Mouse (Mus musculus) heart, embryonic 13.5 days (tissue): ENCODE measurements around the gene Sort1. TPM values are rescaled to one million over a fixed set of nuclear protein-coding genes. Genes with fewer than 3 reads are reported as not detected.

Experiments used
- ATAC-seq: fragments of 200-750 bp; cut with Nextera tagmentation; 2 replicates; pipeline ENCODE4 v1.8.0; 2017; ENCODE audit warnings: moderate TSS enrichment; ENCODE audit not compliant: insufficient number of reproducible peaks, low FRiP score, low TSS enrichment; ENCODE audit errors: extremely low read depth
- H3K27ac ChIP-seq: fragments of 300-500 bp; sonication (generic); replicated peaks from 2 replicates; pipeline ENCODE4 v1.5.1; 2015; ENCODE audit warnings: moderate library complexity, mild to moderate bottlenecking, inconsistent platforms
- H3K27me3 ChIP-seq: fragments of 300-500 bp; sonication (generic); replicated peaks from 2 replicates; pipeline ENCODE4 v1.6.1; 2015; ENCODE audit warnings: mild to moderate bottlenecking, inconsistent platforms
- H3K36me3 ChIP-seq: fragments of 300-500 bp; sonication (generic); 2 replicates; pipeline ENCODE4 v1.6.1; 2015; ENCODE audit warnings: mild to moderate bottlenecking, inconsistent platforms
- H3K4me1 ChIP-seq: fragments of 300-500 bp; sonication (generic); 2 replicates; pipeline ENCODE4 v1.6.1; 2015; ENCODE audit warnings: inconsistent platforms
- H3K4me2 ChIP-seq: fragments of 300-500 bp; sonication (generic); 2 replicates; pipeline ENCODE4 v1.6.1; 2015; ENCODE audit warnings: inconsistent platforms, mild to moderate bottlenecking, moderate library complexity
- H3K4me3 ChIP-seq: fragments of 300-500 bp; sonication (generic); 2 replicates; pipeline ENCODE4 v1.5.1; 2015; ENCODE audit warnings: moderate library complexity, mild to moderate bottlenecking, inconsistent platforms
- H3K9ac ChIP-seq: fragments of 300-500 bp; sonication (generic); 2 replicates; pipeline ENCODE4 v1.6.1; 2015; ENCODE audit warnings: inconsistent platforms, mild to moderate bottlenecking, moderate library complexity
- H3K9me3 ChIP-seq: fragments of 300-500 bp; sonication (generic); 2 replicates; pipeline ENCODE4 v1.6.1; 2016; ENCODE audit warnings: inconsistent platforms
- WGBS: fragments of 180-500 bp; shearing (Covaris S2); methylation state at CpG from one replicate; pipeline ENCODE4 v1.1.7; 2015; ENCODE audit warnings: mixed read lengths; 5-methylcytosine and 5-hydroxymethylcytosine counted together
- polyA plus RNA-seq: library from polyadenylated mRNA; unstranded; fragments of >200 nt; fragmentation: Nextera tagmentation; extraction: Ambion mirVana; gene quantifications from 2 replicates; pipeline ENCODE4 v1.2.1, GENCODE M21; 2015

The Sort1 gene
- polyA plus RNA-seq, 1 experiment from 2014 or later, result 8.9 TPM

GRCm38 (mm10) chr3:108314038-108314675, 30.3 kb downstream of the Sort1 start:
- peaks cover 26% of the 10 kb centered on the region for H3K36me3 ChIP-seq
- no peak overlapping the region; the same call in 1 of the 2 replicates for H3K27ac ChIP-seq
- no peak overlapping the region for H3K4me3 ChIP-seq
- H3K9me3 ChIP-seq, result no peaks in the 10 kb centered on the region
- 66% methylated on average over 8 of the region's 8 CpGs for WGBS
- ATAC-seq, result no peak
- H3K9ac ChIP-seq, result no peak overlapping the region
- peaks cover 29% of the 10 kb centered on the region for H3K4me1 ChIP-seq
- no peaks in the 10 kb centered on the region for H3K27me3 ChIP-seq
- H3K4me2 ChIP-seq, result no peak overlapping the region

DNA sequence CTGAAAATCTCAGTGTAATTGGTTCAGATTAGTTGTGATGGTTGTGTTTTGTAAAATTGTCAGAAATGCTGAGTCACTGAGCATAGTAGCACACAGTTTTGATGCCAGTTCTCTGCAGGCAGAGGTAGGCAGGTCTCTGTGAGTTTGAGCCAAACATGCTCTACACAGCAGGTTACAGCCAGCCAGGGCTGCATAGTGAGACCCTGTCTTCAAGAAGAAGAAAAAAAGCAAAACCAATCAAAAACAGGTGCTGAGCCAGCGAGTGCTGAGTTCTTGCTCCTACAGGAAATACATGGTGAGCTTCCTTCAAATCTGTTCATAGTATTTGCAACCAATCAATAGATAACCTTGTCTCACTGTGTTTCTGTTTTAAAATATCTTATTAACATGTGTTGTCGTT, 34.6 kb downstream of the Sort1 start:
- ATAC-seq, result no peak
- WGBS, result 52% methylated on average over 2 of the region's 2 CpGs
- Histone ChIP-seq H3K9ac (no peak overlapping the region), H3K27ac (no peak overlapping the region), H3K27me3 (no peaks in the 10 kb centered on the region), H3K4me3 (no peak overlapping the region), H3K36me3 (peaks cover 8% of the 10 kb centered on the region; the same call in 1 of the 2 replicates), H3K9me3 (no peaks in the 10 kb centered on the region), H3K4me1 (peaks cover 39% of the 10 kb centered on the region), H3K4me2 (no peak overlapping the region)

DNA sequence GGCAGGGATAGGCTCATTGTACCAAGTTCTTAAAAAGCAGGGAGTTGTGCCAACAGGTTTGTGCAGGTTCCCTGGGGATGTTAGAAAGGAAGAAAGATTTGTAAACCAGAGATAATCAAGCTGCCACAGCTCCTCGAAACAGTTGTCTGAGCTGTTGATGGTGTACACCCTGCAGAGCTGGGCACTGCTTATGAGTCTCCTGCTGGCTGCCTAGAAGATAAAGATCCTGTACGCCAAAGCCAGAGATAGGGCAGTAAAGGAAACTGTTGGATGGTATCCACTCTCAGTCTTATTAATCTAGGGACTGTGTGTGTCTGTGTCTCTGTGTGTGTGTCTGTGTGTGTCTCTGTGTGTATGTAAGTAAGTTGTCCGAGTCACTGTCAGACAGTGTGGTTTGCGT, 37.8 kb downstream of the Sort1 start:
- no peak overlapping the region for H3K9ac ChIP-seq
- no peaks in the 10 kb centered on the region for H3K9me3 ChIP-seq
- WGBS, result 51% methylated on average over 4 of the region's 4 CpGs
- no peak overlapping the region for H3K4me3 ChIP-seq
- peaks cover 18% of the 10 kb centered on the region for H3K36me3 ChIP-seq
- peaks cover 41% of the 10 kb centered on the region for H3K4me1 ChIP-seq
- no peak overlapping the region for H3K4me2 ChIP-seq
- no peak for ATAC-seq
- no peaks in the 10 kb centered on the region for H3K27me3 ChIP-seq
- no peak overlapping the region for H3K27ac ChIP-seq

- no peak overlapping the region for H3K27ac ChIP-seq
- H3K27me3 ChIP-seq, result no peaks in the 10 kb centered on the region
- peaks cover 43% of the 10 kb centered on the region for H3K4me1 ChIP-seq
- H3K4me2 ChIP-seq, result no peak overlapping the region
- ATAC-seq, result no peak
- WGBS, result 66% methylated on average over 4 of the region's 4 CpGs
- H3K36me3 ChIP-seq, result peaks cover 21% of the 10 kb centered on the region
- no peaks in the 10 kb centered on the region for H3K9me3 ChIP-seq
- H3K4me3 ChIP-seq, result no peak overlapping the region
- no peak overlapping the region for H3K9ac ChIP-seq
These were observed 38.3 kb downstream of the Sort1 start for GRCm38 (mm10) chr3:108322136-108322535.

GRCm38 (mm10) chr3:108322962-108323361, 39.1 kb downstream of the Sort1 start:
- H3K4me1 ChIP-seq, result peaks cover 52% of the 10 kb centered on the region
- H3K9ac ChIP-seq, result no peak overlapping the region
- ATAC-seq, result no peak
- H3K27me3 ChIP-seq, result no peaks in the 10 kb centered on the region
- no peaks in the 10 kb centered on the region for H3K9me3 ChIP-seq
- H3K36me3 ChIP-seq, result peaks cover 25% of the 10 kb centered on the region
- WGBS, result 86% methylated on average over 3 of the region's 3 CpGs
- H3K4me3 ChIP-seq, result no peak overlapping the region
- H3K4me2 ChIP-seq, result no peak overlapping the region
- H3K27ac ChIP-seq, result no peak overlapping the region

GRCm38 (mm10) chr3:108324837-108325236, 41.0 kb downstream of the Sort1 start:
- ATAC-seq, result no peak
- WGBS, result 78% methylated on average over 4 of the region's 4 CpGs
- Histone ChIP-seq H3K9me3 (no peaks in the 10 kb centered on the region), H3K27ac (peak overlapping the region; percentile 14; the same call in 1 of the 2 replicates), H3K27me3 (no peaks in the 10 kb centered on the region), H3K4me1 (peaks cover 50% of the 10 kb centered on the region), H3K9ac (no peak overlapping the region), H3K36me3 (peaks cover 29% of the 10 kb centered on the region), H3K4me2 (no peak overlapping the region), H3K4me3 (no peak overlapping the region)

DNA sequence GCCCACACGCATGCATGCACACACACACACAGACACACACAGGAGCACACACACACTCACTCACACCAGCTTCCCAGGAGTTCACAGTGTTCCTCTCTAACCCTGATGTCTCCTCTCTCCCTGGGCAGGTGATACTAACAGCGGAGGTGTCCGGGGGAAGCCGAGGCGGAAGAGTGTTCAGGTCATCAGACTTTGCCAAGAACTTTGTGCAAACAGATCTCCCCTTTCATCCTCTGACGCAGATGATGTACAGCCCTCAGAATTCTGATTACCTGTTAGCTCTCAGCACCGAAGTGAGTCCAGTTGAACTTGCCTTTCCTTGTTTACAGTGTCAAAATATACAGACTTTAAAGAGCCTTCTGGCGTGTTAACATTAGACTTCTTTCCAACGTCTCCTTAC, 41.6 kb downstream of the Sort1 start:
- Histone ChIP-seq H3K4me3 (no peak overlapping the region), H3K36me3 (peaks cover 36% of the 10 kb centered on the region), H3K4me2 (no peak overlapping the region), H3K9me3 (no peaks in the 10 kb centered on the region), H3K27me3 (no peaks in the 10 kb centered on the region), H3K4me1 (peaks cover 43% of the 10 kb centered on the region), H3K27ac (no peak overlapping the region), H3K9ac (no peak overlapping the region)
- ATAC-seq, result no peak
- WGBS, result 86% methylated on average over 9 of the region's 9 CpGs

GRCm38 (mm10) chr3:108327275-108327674, 43.4 kb downstream of the Sort1 start:
- ATAC-seq, result no peak; the same call in 1 of the 2 replicates
- peaks cover 51% of the 10 kb centered on the region for H3K36me3 ChIP-seq

DNA sequence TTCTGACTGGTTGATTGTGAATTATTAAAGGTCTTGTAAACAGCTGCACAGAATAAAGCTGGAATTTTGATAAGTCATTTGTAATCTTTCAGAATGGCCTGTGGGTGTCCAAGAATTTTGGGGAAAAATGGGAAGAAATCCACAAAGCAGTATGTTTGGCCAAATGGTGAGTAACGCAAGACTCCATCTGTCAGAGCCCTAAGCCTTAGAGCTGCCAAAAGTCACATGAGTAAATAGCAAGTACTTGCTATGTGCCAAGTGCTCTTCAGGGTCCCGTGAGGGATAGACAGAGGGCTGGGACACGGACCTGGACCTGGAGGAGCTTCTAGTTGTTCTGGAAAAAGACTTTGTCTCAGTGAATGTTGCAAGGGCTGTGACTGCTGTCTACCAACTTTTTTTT, 44.0 kb downstream of the Sort1 start:
- peak overlapping the region; percentile 35 for H3K4me2 ChIP-seq
- 56% methylated on average over 3 of the region's 3 CpGs for WGBS
- H3K27ac ChIP-seq, result peak overlapping the region; percentile 78
- no peak overlapping the region for H3K9ac ChIP-seq
- no peak overlapping the region for H3K4me3 ChIP-seq
- no peaks in the 10 kb centered on the region for H3K9me3 ChIP-seq
- no peaks in the 10 kb centered on the region for H3K27me3 ChIP-seq
- H3K4me1 ChIP-seq, result peaks cover 33% of the 10 kb centered on the region
- ATAC-seq, result no peak
- peaks cover 57% of the 10 kb centered on the region for H3K36me3 ChIP-seq

More at GRCm38 (mm10) chr3:108327275-108327674, 43.4 kb downstream of the Sort1 start:
- Histone ChIP-seq H3K9ac (no peak overlapping the region), H3K9me3 (no peaks in the 10 kb centered on the region), H3K4me2 (no peak overlapping the region), H3K27ac (no peak overlapping the region), H3K27me3 (no peaks in the 10 kb centered on the region), H3K4me1 (peaks cover 33% of the 10 kb centered on the region), H3K4me3 (no peak overlapping the region)
- WGBS, result 68% methylated on average over 8 of the region's 8 CpGs

GRCm38 (mm10) chr3:108328441-108328841, 44.6 kb downstream of the Sort1 start:
- ATAC-seq, result no peak

GRCm38 (mm10) chr3:108330812-108331211, 46.9 kb downstream of the Sort1 start:
- Histone ChIP-seq H3K9me3 (no peaks in the 10 kb centered on the region), H3K4me1 (peaks cover 22% of the 10 kb centered on the region), H3K27ac (no peak overlapping the region), H3K4me2 (no peak overlapping the region), H3K27me3 (no peaks in the 10 kb centered on the region), H3K4me3 (no peak overlapping the region), H3K9ac (no peak overlapping the region), H3K36me3 (peaks cover 72% of the 10 kb centered on the region)
- 80% methylated on average over 6 of the region's 6 CpGs for WGBS
- ATAC-seq, result no peak

More at GRCm38 (mm10) chr3:108328441-108328841, 44.6 kb downstream of the Sort1 start:
- Histone ChIP-seq H3K27ac (peak overlapping the region; percentile 78), H3K36me3 (peaks cover 63% of the 10 kb centered on the region), H3K27me3 (no peaks in the 10 kb centered on the region), H3K4me2 (peak overlapping the region; percentile 35), H3K9ac (peak overlapping the region; percentile 50; the same call in 1 of the 2 replicates), H3K9me3 (no peaks in the 10 kb centered on the region), H3K4me1 (peaks cover 30% of the 10 kb centered on the region), H3K4me3 (no peak overlapping the region)
- 26% methylated on average over 9 of the region's 9 CpGs for WGBS

DNA sequence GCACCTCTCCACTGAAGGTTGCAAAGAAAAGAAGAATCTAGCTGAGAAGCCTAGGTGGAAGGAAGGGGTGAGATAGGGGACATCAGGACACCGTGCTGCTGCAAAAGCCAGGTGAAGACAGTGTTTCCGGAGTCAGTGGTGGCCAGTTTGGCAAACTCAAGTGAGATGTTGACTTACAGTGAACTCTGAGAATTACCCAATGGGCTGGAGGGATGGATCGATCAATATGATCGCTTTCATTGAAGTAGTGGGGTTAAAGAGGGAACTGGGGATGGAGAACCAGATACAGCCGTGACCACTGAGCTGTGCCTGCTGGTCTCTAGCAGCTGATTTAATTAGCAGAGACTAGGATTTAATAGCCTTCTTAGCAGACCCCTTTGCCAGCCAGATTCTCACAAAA, 53.0 kb downstream of the Sort1 start:
- no peaks in the 10 kb centered on the region for H3K27me3 ChIP-seq
- no peak overlapping the region for H3K4me3 ChIP-seq
- no peaks in the 10 kb centered on the region for H3K9me3 ChIP-seq
- H3K27ac ChIP-seq, result no peak overlapping the region
- H3K4me1 ChIP-seq, result no peaks in the 10 kb centered on the region
- no peak for ATAC-seq
- H3K9ac ChIP-seq, result no peak overlapping the region
- WGBS, result 87% methylated on average over 5 of the region's 5 CpGs
- no peak overlapping the region for H3K4me2 ChIP-seq
- peaks cover 95% of the 10 kb centered on the region for H3K36me3 ChIP-seq
